Mouse (Mus musculus): ENCODE measurements around the gene Rad1.
"Not testable (repeated sequence)": the region's sequence is repeated elsewhere in the genome, so short reads cannot be mapped to it uniquely, and the experiment has no call there.

- TF ChIP-seq CTCF (IDR thresholded peaks at IDR 0.05; ENCODE audit: control insufficient read depth, insufficient read depth, insufficient read length); MYOD1 (IDR thresholded peaks at IDR 0.05; ENCODE audit: control insufficient read depth, insufficient read length, low read depth); MAX (IDR thresholded peaks at IDR 0.05); FOSL1 (IDR thresholded peaks at IDR 0.05; ENCODE audit: insufficient read depth, low read length, poor library complexity, severe bottlenecking); USF1 (IDR thresholded peaks at IDR 0.05; ENCODE audit: low read depth); MYOG (IDR thresholded peaks at IDR 0.05; ENCODE audit: control insufficient read depth, extremely low read depth, insufficient read length); CEBPB (IDR thresholded peaks at IDR 0.05; ENCODE audit: low read depth): not testable (repeated sequence)
Measured at GRCm38 (mm10) chr15:10533361-10533760, 47.5 kb downstream of the Rad1 start.

Data from C2C12 (cell line).